Mouse (Mus musculus) mammary gland, adult 2 months (tissue): Measurements from ENCODE around the gene Gm7929. TPM values are rescaled to one million over a fixed set of nuclear protein-coding genes. Genes with fewer than 3 reads are reported as not detected.

Experiments
- polyA plus RNA-seq: library from polyadenylated mRNA; depleted of rRNA; stranded (reverse); fragments of >200 nt; gene quantifications from 2 replicates; pipeline ENCODE4 v1.2.3, GENCODE M21; 2012; ENCODE audit warnings: low replicate concordance; rRNA removed

Gene Gm7929
- polyA plus RNA-seq: not detected in 2 replicates

DNA sequence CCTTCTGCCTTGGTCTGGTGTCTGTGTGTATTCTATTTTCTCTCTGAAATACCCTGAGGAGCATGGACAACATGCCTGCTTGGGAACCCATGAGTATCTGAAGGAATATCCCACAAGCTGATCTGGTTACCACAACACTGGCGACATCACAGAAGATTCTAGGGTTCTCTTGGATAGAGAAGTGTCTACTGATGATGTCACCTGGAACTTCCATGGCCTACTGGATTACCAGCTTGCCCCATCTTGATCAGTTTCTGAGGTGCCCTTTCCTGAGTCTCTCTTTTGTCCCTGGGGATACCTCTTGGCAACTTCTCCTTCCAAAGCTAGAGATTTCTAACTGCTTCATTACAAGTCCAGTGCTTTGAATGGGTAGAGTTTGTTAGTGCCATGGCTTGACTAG lies at the start of gene Gm7929:
Gene Gm7929 (minus strand): TSS at position 101 of the 400 bp plus-strand sequence.

DNA sequence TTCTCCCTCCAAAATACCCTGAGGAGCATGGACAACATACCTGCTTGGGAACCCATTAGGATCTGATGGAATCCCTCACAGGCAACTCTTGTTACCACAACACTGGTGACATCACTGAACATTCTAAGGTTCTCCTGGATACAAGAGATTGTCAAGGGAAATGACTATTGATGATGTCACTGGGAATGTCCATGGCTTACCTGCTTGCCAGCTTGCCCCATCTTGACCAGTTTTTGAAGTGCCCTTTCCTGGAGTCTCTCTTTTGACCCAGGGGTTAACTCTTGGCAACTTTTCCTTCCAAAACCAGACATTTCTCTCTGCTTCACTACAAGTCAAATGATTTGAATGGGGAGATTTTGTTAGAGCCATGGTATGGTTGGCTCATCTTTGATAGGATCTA lies 21.9 kb upstream of the Gm7929 start, which contains the start of gene Gm47189:
Gene Gm47189 (minus strand): TSS at position 101 of the 400 bp plus-strand sequence.

DNA sequence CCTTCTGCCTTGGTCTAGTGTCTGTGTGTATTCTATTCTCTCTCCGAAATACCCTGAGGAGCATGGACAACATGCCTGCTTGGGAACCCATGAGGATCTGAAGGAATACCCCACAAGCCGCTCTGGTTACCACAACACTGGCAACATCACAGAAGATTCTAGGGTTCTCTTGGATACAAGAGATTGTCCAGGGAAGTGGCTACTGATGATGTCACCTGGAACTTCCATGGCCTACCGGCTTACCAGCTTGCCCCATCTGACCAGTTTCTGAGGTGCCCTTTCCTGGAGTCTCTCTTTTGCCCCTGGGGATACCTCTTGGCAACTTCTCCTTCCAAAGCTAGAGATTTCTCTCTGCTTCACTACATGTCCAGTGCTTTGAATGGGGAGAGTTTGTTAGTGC lies 48.6 kb downstream of the Gm7929 start, which contains the start of gene Gm8068:
Gene Gm8068 (minus strand): TSS at position 101 of the 400 bp plus-strand sequence.

Other genes with a start within 250 kb of the Gm7929 start
- not detected in 2 replicates for gene Gm7970, start 195.0 kb downstream of the Gm7929 start, polyA plus RNA-seq
- not detected in 2 replicates for gene 1700049E17Rik2, start 177.4 kb downstream of the Gm7929 start, polyA plus RNA-seq
- gene Gm3072, start 126.0 kb downstream of the Gm7929 start, polyA plus RNA-seq: not detected in 2 replicates
- gene Gm3676, start 104.1 kb downstream of the Gm7929 start, polyA plus RNA-seq: not detected in 2 replicates
- gene Gm8068, start 48.7 kb downstream of the Gm7929 start, polyA plus RNA-seq: not detected in 2 replicates
- gene Gm47189, start 21.8 kb upstream of the Gm7929 start, polyA plus RNA-seq: not detected in 2 replicates
- not detected in 2 replicates for gene Gm7980, start 156.7 kb upstream of the Gm7929 start, polyA plus RNA-seq
- not detected in 2 replicates for gene 1700049E17Rik1, start 174.3 kb upstream of the Gm7929 start, polyA plus RNA-seq
- not detected in 2 replicates for gene 1700024B05Rik, start 193.4 kb upstream of the Gm7929 start, polyA plus RNA-seq
- gene Gm6401, start 217.3 kb upstream of the Gm7929 start, polyA plus RNA-seq: not detected in 2 replicates
- not detected in 2 replicates for gene Gm3543, start 232.7 kb upstream of the Gm7929 start, polyA plus RNA-seq